Mouse (Mus musculus) limb, embryonic 15.5 days (tissue): ENCODE results near the gene Schip1. TPM values are rescaled to one million over a fixed set of nuclear protein-coding genes. Genes with fewer than 3 reads are reported as not detected.

Source experiments
- ATAC-seq: fragments of 200-750 bp; cut with Nextera tagmentation; 2 replicates; pipeline ENCODE4 v1.8.0; 2017; ENCODE audit warnings: low read depth, moderate TSS enrichment; ENCODE audit not compliant: insufficient number of reproducible peaks, low FRiP score, low TSS enrichment
- H3K27ac ChIP-seq: fragments of 300-500 bp; sonication (generic); 2 replicates; pipeline ENCODE4 v1.5.1; 2015; ENCODE audit warnings: moderate library complexity, mild to moderate bottlenecking, inconsistent platforms
- H3K27me3 ChIP-seq: fragments of 300-500 bp; sonication (generic); 2 replicates; pipeline ENCODE4 v1.6.1; 2015; ENCODE audit warnings: inconsistent platforms
- H3K36me3 ChIP-seq: fragments of 300-500 bp; sonication (generic); 2 replicates; pipeline ENCODE4 v1.6.1; 2015; ENCODE audit warnings: inconsistent platforms
- H3K4me1 ChIP-seq: fragments of 300-500 bp; sonication (generic); 2 replicates; pipeline ENCODE4 v1.6.1; 2015; ENCODE audit warnings: inconsistent platforms
- H3K4me2 ChIP-seq: fragments of 300-500 bp; sonication (generic); 2 replicates; pipeline ENCODE4 v1.6.1; 2015; ENCODE audit warnings: mild to moderate bottlenecking, inconsistent platforms
- H3K4me3 ChIP-seq: fragments of 300-500 bp; sonication (generic); 2 replicates; pipeline ENCODE4 v1.5.1; 2015; ENCODE audit warnings: mild to moderate bottlenecking, inconsistent platforms
- H3K9ac ChIP-seq: fragments of 300-500 bp; sonication (generic); 2 replicates; pipeline ENCODE4 v1.6.1; 2015; ENCODE audit warnings: inconsistent platforms
- H3K9me3 ChIP-seq: fragments of 300-500 bp; sonication (generic); 2 replicates; pipeline ENCODE4 v1.6.1; 2016; ENCODE audit warnings: inconsistent platforms
- WGBS: fragments of 180-500 bp; shearing (Covaris S2); methylation state at CpG from one replicate; pipeline ENCODE4 v1.1.7; 2015; 5-methylcytosine and 5-hydroxymethylcytosine counted together
- polyA plus RNA-seq: library from polyadenylated mRNA; unstranded; fragments of >200 nt; fragmentation: Nextera tagmentation; extraction: Ambion mirVana; gene quantifications from 2 replicates; pipeline ENCODE4 v1.2.1, GENCODE M21; 2015

Schip1 gene
- polyA plus RNA-seq, 1 experiment from 2014 or later, result 16.1 TPM

DNA sequence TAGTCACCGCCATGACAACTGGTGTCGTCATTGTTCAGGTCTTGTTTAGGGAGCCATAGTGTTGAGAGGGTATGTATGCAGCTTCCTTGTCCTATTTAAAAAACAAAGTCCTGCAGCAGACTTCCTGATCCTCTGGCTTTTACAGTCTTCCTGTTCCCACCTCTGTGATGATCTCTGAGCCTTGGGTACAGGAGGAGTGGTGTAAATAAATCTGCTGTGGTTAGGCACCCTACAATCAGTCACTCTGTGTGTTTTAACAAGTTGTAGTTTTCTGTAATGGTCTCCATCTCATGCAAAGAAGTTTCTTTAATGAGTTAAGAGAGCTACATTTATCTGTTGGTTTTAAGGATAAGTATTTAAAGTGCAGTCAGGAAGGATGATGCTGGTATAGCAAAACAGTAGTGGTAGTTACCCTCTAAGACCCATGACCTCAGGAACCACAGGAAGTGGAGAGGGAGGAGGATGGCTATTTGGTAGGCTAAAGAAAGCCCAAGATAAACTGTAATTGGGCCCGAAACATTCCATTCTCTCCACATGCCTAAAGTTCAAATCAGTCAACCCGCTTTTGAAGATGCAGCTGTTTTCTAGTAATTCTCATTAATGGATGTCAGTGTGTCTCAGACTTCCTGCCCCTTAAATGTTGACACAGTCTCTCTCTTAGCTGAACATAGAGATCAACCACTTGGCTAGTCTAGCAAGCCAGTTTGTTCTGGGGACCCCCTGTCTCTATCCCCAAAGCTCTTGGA is 592.2 kb downstream of the Schip1 start:
- H3K4me1 ChIP-seq, result peaks cover 4% of the 10 kb centered on the region; the same call in 1 of the 2 replicates

DNA sequence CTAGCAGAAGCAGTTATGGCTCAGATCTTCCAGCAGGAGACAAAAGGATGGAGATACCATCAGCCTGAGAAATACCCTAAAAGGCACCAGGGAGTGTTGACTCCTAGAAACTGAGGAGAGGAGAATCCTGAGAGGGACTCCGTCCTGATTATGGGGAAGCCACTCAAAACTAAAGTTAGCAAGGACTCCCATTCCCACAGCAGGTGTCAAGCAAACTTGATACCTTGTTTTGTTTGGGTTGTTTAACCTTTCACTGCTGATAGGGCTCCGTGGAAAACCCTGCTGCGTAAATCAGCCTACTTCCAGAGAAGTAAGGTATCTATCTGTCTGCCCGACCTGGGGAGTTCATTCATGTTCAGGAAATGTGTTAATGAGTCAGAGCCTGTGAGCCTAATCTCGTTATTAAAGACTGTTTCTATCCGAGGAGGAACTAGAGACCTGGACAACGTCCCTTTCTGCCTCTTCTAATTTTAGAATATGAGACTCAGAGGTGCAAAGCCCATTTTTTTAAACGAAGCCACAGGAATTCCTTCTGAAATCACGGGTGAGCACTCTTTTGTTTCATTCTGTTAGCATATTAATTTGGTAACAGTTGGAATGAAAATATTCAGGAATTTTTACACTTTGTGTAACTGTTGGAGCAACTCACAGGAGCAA is 593.1 kb downstream of the Schip1 start:
- Histone ChIP-seq H3K27me3 (0 out of 2 replicates have a peak, but pooled peaks cover 3% of the 10 kb centered on the region), H3K9me3 (no peaks in the 10 kb centered on the region), H3K4me1 (peaks cover 4% of the 10 kb centered on the region; the same call in 1 of the 2 replicates), H3K9ac (no peak overlapping the region), H3K4me2 (no peak overlapping the region), H3K36me3 (no peaks in the 10 kb centered on the region), H3K27ac (no peak overlapping the region), H3K4me3 (no peak overlapping the region)
- 29% methylated on average over 9 of the region's 9 CpGs for WGBS
- no peak for ATAC-seq

More for the DNA sequence above, 592.2 kb downstream of the Schip1 start:
- H3K36me3 ChIP-seq, result no peaks in the 10 kb centered on the region
- H3K9ac ChIP-seq, result no peak overlapping the region
- no peak for ATAC-seq
- 0 out of 2 replicates have a peak, but pooled peaks cover 3% of the 10 kb centered on the region for H3K27me3 ChIP-seq
- H3K4me3 ChIP-seq, result no peak overlapping the region
- H3K9me3 ChIP-seq, result no peaks in the 10 kb centered on the region
- H3K4me2 ChIP-seq, result no peak overlapping the region
- no peak overlapping the region for H3K27ac ChIP-seq
- 81% methylated on average over 4 of the region's 4 CpGs for WGBS

DNA sequence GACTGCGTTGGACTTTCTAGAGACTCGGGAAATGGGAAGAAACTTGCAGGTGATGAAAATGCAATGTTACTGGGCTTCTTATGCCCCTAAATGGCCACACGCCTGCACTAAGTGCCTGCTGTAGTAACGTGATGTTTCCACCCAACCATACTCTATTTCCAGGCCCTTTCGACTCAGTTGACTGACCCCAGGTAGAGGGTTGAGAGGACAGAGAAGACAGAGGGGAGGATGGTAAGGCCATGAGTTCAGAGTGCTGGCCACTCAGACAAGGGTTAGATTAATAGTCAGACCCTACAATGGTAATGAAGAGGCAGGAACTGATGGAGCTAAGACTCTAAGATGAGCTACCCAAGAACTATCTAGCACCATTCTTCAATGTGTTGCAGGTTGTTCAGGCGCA is 595.4 kb downstream of the Schip1 start:
- Histone ChIP-seq H3K4me2 (no peak overlapping the region), H3K27ac (no peak overlapping the region), H3K4me3 (no peak overlapping the region), H3K9ac (no peak overlapping the region), H3K36me3 (no peaks in the 10 kb centered on the region), H3K9me3 (no peaks in the 10 kb centered on the region), H3K4me1 (no peaks in the 10 kb centered on the region; the same call in 1 of the 2 replicates), H3K27me3 (0 out of 2 replicates have a peak, but pooled peaks cover 3% of the 10 kb centered on the region)
- 93% methylated on average over 6 of the region's 6 CpGs for WGBS
- no peak for ATAC-seq

DNA sequence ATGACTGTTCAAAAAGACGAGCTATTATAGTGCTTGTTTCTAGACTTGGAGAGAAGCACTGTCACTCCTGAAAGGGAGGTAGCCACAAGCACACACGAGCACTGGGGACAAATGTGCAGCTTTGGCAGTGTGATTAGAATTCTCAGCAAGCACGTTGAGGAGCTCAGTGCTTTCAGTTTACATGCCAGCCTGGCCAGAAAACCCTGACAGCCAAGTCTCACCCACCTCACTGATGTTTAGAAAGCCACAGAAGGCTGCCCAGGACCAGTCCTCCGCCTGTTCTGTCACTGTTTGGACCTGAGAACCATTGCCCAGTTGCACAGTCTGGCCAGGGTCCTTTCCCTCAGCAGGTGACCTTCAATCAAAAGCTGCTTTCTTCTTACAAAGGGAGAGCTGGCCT is 595.9 kb downstream of the Schip1 start:
- ATAC-seq, result no peak
- H3K4me3 ChIP-seq, result no peak overlapping the region
- H3K9ac ChIP-seq, result no peak overlapping the region
- 0 out of 2 replicates have a peak, but pooled peaks cover 3% of the 10 kb centered on the region for H3K27me3 ChIP-seq
- H3K27ac ChIP-seq, result no peak overlapping the region
- H3K36me3 ChIP-seq, result no peaks in the 10 kb centered on the region
- no peaks in the 10 kb centered on the region for H3K9me3 ChIP-seq
- WGBS, result 75% methylated on average over 4 of the region's 4 CpGs
- H3K4me1 ChIP-seq, result no peaks in the 10 kb centered on the region; the same call in 1 of the 2 replicates
- no peak overlapping the region for H3K4me2 ChIP-seq

DNA sequence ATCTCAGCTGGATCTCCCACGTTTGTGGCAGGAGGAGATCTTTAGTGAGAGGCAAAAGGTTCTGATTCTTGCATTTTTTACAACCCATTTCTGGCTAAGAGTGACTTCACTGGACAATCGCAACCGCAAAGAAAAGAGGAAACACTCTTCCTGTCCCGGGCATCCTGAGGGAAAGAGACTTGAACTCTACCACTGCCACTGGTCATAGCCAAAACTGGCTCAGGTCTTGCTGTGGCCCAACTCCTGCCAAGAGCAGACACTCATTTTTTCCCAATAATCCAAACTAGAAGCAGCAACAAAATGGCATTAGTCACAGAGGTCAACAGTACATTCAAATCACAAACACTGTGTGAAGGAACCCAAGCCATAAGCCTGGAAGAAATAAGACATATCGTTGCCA is 597.8 kb downstream of the Schip1 start:
- no peak for ATAC-seq
- H3K4me3 ChIP-seq, result no peak overlapping the region
- peaks cover 1% of the 10 kb centered on the region; the same call in 1 of the 2 replicates for H3K27me3 ChIP-seq
- no peak overlapping the region for H3K4me2 ChIP-seq
- H3K4me1 ChIP-seq, result no peaks in the 10 kb centered on the region; the same call in 1 of the 2 replicates
- H3K9ac ChIP-seq, result no peak overlapping the region
- H3K9me3 ChIP-seq, result no peaks in the 10 kb centered on the region
- WGBS, result 73% methylated on average over 5 of the region's 5 CpGs
- no peaks in the 10 kb centered on the region for H3K36me3 ChIP-seq
- no peak overlapping the region for H3K27ac ChIP-seq

DNA sequence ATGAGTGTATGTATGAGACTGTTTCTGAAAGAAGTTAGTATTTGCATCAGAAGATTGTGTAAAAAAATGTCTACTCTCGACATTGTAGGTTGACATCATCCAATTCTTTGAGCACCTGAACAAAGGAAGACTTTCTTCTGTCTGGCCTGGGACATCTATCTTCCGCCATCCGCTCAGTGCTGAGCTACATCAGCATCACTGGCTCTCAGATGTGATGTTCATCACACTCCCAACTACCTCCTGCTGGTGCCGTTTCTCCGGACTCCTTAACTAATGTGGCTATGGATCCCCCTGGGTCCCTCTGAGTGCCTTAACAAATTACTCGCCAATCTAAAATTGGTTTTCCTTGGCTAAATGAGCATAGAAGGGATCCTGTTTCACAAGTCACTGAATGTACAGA is 599.7 kb downstream of the Schip1 start:
- Histone ChIP-seq H3K27me3 (no peaks in the 10 kb centered on the region; the same call in 1 of the 2 replicates), H3K9ac (no peak overlapping the region), H3K9me3 (no peaks in the 10 kb centered on the region), H3K4me1 (no peaks in the 10 kb centered on the region), H3K4me3 (no peak overlapping the region), H3K36me3 (no peaks in the 10 kb centered on the region), H3K27ac (no peak overlapping the region), H3K4me2 (no peak overlapping the region)
- 69% methylated on average over 6 of the region's 6 CpGs for WGBS
- no peak for ATAC-seq

DNA sequence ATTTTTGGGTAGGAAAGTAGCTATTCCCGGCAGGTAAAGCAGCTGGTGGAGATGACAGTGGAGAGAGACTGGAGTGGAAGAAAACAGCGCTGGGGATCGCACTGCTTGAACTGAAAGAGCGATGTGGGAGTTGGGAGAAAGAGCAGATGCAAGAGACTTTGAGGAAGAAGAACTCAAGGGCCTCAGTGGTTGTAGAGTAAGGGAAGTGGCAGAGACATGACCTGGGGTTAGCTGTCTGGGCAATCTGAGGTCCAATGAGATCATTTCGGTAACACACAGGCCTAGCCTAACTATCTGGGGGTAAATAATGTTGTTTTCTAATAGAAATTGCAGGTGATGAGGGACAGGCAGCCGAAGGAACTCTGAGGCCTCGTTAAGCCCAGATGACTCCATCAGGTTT is 601.8 kb downstream of the Schip1 start:
- WGBS, result 73% methylated on average over 7 of the region's 7 CpGs
- no peak for ATAC-seq

DNA sequence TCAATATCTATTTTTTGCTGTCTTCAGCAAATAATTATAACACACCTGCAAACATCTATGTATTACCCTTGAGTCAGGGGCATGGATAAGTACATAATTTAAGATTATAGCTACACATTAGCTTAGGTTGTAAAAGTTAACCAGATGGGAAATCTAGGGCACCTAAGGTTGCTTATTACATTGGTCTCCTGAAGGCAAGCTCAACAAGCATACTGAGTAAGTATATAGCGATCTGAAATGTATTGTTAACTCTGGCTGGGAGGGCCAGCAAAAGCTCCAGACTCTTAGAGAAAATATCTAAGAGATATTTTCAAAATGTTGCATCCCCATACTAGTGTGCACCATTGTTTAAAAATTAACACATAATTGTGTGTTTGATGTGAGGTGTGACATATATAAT is 603.2 kb downstream of the Schip1 start:
- Histone ChIP-seq H3K27ac (no peak overlapping the region), H3K27me3 (no peaks in the 10 kb centered on the region; the same call in 1 of the 2 replicates), H3K4me1 (no peaks in the 10 kb centered on the region), H3K4me2 (no peak overlapping the region), H3K9me3 (no peaks in the 10 kb centered on the region), H3K4me3 (no peak overlapping the region), H3K9ac (no peak overlapping the region), H3K36me3 (no peaks in the 10 kb centered on the region)
- WGBS, result 49% methylated on average over 1 of the region's 1 CpGs
- no peak for ATAC-seq

More for the DNA sequence above, 601.8 kb downstream of the Schip1 start:
- Histone ChIP-seq H3K36me3 (no peaks in the 10 kb centered on the region), H3K27ac (no peak overlapping the region), H3K9ac (no peak overlapping the region), H3K4me1 (no peaks in the 10 kb centered on the region), H3K27me3 (no peaks in the 10 kb centered on the region; the same call in 1 of the 2 replicates), H3K9me3 (no peaks in the 10 kb centered on the region), H3K4me2 (no peak overlapping the region), H3K4me3 (no peak overlapping the region)

DNA sequence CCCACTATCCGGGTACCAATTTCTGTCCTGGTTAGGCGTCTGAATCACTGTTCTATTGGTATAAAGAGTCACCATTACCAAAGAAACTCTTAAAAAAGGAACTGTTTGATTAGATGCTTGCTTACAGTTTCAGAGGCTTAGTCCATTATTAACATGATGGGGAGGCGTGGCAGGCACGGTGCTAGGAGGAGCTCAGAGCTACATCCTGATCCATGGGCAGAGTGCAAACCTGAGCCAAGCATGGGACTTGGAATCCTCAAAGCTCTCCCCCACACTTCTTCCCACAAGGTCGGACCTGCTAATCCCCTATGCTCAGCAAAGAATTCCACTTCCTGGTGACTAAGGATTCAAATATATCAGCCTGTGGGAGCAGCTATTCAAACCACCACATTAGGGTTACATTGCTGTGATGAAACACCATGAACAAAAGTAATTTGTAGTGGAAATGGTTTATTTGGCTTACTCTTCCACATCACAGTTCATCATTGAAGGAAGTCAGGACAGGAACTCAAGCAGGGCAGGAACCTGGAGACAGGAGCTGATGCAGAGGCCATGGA is 604.9 kb downstream of the Schip1 start:
- WGBS, result 75% methylated on average over 5 of the region's 5 CpGs

DNA sequence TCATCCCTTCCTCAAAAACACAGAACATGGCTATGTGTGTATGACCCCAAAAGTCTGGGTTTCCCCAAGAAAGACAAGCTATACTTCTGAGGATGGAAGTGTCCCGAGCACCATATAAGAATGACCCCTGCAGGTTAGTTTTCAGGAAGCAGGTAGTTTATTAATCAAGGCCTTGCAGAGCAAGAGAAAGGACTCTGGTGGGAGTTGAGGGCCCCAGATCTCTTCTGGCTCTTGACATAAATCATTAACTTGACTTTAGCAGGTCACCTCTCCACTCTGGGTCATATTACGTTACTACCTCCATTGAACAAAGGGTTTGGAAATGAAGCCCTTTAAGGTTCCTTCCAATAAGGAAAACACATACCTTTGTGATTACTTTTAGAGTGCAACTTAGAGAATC is 610.1 kb downstream of the Schip1 start:
- no peaks in the 10 kb centered on the region for H3K36me3 ChIP-seq
- H3K27me3 ChIP-seq, result no peaks in the 10 kb centered on the region
- no peak overlapping the region for H3K4me2 ChIP-seq
- ATAC-seq, result no peak
- H3K4me1 ChIP-seq, result peaks cover 6% of the 10 kb centered on the region; the same call in 1 of the 2 replicates
- H3K9me3 ChIP-seq, result no peaks in the 10 kb centered on the region
- no peak overlapping the region for H3K27ac ChIP-seq
- 77% methylated on average over 2 of the region's 2 CpGs for WGBS
- no peak overlapping the region for H3K4me3 ChIP-seq
- no peak overlapping the region for H3K9ac ChIP-seq

More for the DNA sequence above, 604.9 kb downstream of the Schip1 start:
- ATAC-seq, result no peak
- Histone ChIP-seq H3K4me3 (no peak overlapping the region), H3K9ac (no peak overlapping the region), H3K4me1 (no peaks in the 10 kb centered on the region), H3K9me3 (no peaks in the 10 kb centered on the region), H3K27me3 (no peaks in the 10 kb centered on the region; the same call in 1 of the 2 replicates), H3K4me2 (no peak overlapping the region), H3K36me3 (no peaks in the 10 kb centered on the region), H3K27ac (no peak overlapping the region)

DNA sequence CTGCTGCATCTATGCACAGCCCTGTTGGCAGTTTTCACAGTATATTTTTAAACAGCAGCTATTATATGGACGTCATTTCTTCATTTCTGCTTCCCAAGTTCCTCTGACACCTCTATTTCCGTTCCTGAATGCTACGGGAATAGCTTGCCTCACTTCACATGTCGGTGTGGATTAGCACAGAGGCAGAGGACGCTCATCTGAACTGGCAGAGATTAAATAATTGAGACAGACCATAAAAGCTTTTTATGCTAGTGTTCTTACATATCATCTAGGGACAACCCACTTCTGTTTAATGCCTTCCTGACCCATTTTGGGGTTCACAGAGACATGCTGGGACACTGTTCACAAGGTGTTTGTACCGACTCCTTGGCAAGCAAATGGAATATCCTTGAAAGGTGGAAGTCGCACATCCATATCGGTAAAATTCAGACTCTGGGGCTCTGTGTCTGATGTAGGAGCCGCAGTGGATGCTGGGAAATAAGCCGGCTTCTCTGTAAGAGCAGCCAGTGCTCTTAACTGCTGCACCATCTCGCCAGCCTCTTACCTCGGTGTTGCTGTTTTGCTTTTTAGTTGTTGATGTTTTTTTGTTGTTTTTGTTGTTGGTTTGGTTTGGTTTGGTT is 610.7 kb downstream of the Schip1 start:
- no peak for ATAC-seq
- no peak overlapping the region for H3K4me3 ChIP-seq
- H3K27me3 ChIP-seq, result no peaks in the 10 kb centered on the region
- no peaks in the 10 kb centered on the region for H3K9me3 ChIP-seq
- H3K27ac ChIP-seq, result no peak overlapping the region
- peaks cover 6% of the 10 kb centered on the region; the same call in 1 of the 2 replicates for H3K4me1 ChIP-seq
- H3K4me2 ChIP-seq, result no peak overlapping the region
- WGBS, result 89% methylated on average over 12 of the region's 12 CpGs
- no peak overlapping the region for H3K9ac ChIP-seq
- no peaks in the 10 kb centered on the region for H3K36me3 ChIP-seq
